Mouse (Mus musculus): ENCODE data around the gene Ppp1r35. TPM values are rescaled to one million over a fixed set of nuclear protein-coding genes. Genes with fewer than 3 reads are reported as not detected.
A peak's percentile ranks its signal among the peaks of the same experiment; 100 is the strongest.

Ppp1r35 gene
- polyA plus RNA-seq, 1 experiment from 2014 or later: 17.8 TPM

- ATAC-seq (ENCODE audit: low read depth) (peak; percentile 56; the same call in 1 of the 2 replicates), DNase-seq (peak; percentile 48)
- Histone ChIP-seq H3K9me3 (replicated peaks) (no peaks in the 10 kb centered on the region), H3K4me2 (no peak overlapping the region), H3K27me3 (no peaks in the 10 kb centered on the region), H3K4me1 (replicated peaks) (peaks cover 26% of the 10 kb centered on the region), H3K36me3 (no peaks in the 10 kb centered on the region), H3K9ac (no peak overlapping the region), H3K27ac (no peak overlapping the region), H3K4me3 (replicated peaks) (no peak overlapping the region)
- 22% methylated on average over 2 of the region's 2 CpGs for WGBS (ENCODE audit: insufficient replicate concordance)
Measured at GRCm38 (mm10) chr5:137770709-137771108, 7.9 kb upstream of the Ppp1r35 start.

DNA sequence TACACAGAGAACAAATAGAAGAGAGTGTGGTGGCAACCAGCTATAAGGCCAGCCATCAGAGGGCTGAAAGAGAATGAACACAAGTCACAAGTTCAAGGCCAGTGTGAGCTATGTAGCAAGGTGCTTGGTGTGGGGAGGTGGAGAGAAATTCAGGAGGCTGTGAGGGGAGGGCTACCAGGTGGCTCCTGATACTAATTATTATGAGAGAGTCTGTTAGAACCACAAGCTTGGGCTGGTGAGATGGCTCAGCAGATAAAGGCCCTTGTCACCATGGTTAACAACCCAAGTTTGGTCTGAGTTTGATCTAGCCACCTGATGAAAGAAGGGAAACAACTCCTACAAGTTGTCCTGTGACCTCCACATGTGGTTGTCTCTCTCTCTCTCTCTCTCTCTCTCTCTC is 5.9 kb upstream of the Ppp1r35 start:
- Histone ChIP-seq H3K27ac (no peak overlapping the region), H3K27me3 (no peaks in the 10 kb centered on the region), H3K4me1 (replicated peaks) (peaks cover 44% of the 10 kb centered on the region), H3K4me2 (no peak overlapping the region), H3K9me3 (replicated peaks) (no peaks in the 10 kb centered on the region), H3K9ac (no peak overlapping the region), H3K36me3 (no peaks in the 10 kb centered on the region), H3K4me3 (replicated peaks) (no peak overlapping the region)
- DNase-seq (no peak), ATAC-seq (ENCODE audit: low read depth) (no peak)

DNA sequence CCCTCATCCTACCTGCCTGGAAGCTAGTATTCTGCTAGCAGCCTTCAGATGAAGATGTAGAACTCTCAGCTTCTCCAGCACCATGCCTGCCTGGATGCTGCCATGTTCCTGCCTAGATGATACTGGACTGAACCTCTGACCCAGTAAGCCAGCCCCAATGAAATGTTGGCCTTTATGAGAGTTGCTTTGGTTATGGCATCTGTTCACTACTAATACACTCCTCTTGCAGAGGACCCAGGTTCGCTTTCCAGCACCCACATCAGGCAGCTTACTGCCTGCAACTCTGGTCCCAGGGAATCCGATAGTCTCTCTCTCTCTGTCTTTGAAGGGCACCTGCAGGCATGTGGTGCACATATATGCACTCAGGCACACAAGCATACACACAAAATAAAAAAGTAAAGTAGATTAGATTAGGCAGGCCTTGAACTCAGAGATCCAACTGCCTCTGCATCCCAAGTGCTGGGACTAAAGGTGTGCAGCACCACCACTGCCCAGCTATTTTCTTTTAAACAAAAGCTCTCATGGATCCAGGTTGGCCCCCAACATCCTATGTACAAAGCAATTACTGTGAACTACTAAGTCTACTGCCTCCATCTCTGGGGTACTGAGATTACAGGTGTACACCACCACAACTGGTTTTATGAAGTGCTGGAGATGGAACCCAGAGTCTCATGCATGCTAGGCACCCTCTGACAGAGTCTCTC is 2.9 kb upstream of the Ppp1r35 start:
- Histone ChIP-seq H3K27ac (peak overlapping the region; percentile 35; the same call in 1 of the 2 replicates), H3K9me3 (replicated peaks) (no peaks in the 10 kb centered on the region), H3K27me3 (no peaks in the 10 kb centered on the region), H3K4me1 (replicated peaks) (peaks cover 64% of the 10 kb centered on the region), H3K4me3 (replicated peaks) (no peak overlapping the region), H3K36me3 (peaks cover 8% of the 10 kb centered on the region), H3K4me2 (no peak overlapping the region), H3K9ac (peak overlapping the region; percentile 22; the same call in 1 of the 2 replicates)
- no peak for ATAC-seq (ENCODE audit: low read depth)
- DNase-seq: no peak
- WGBS (ENCODE audit: insufficient replicate concordance): 90% methylated on average over 2 of the region's 2 CpGs

GRCm38 (mm10) chr5:137776408-137776918 is 2.2 kb upstream of the Ppp1r35 start:
- ATAC-seq (ENCODE audit: low read depth) (no peak), DNase-seq (peak; percentile 48)
- Histone ChIP-seq H3K9me3 (replicated peaks) (no peaks in the 10 kb centered on the region), H3K4me2 (no peak overlapping the region), H3K4me1 (replicated peaks) (peaks cover 65% of the 10 kb centered on the region), H3K9ac (peak overlapping the region; percentile 22), H3K36me3 (peaks cover 15% of the 10 kb centered on the region), H3K27ac (peak overlapping the region; percentile 35; the same call in 1 of the 2 replicates), H3K4me3 (replicated peaks) (no peak overlapping the region), H3K27me3 (no peaks in the 10 kb centered on the region)
- WGBS (ENCODE audit: insufficient replicate concordance): 18% methylated on average over 5 of the region's 5 CpGs

- H3K27ac ChIP-seq: peak overlapping the region; percentile 75; the same call in 1 of the 2 replicates
- peaks cover 24% of the 10 kb centered on the region for H3K36me3 ChIP-seq
- peaks cover 69% of the 10 kb centered on the region for H3K4me1 ChIP-seq (replicated peaks)
Measured at GRCm38 (mm10) chr5:137777267-137777845, 1.3 kb upstream of the Ppp1r35 start.

GRCm38 (mm10) chr5:137779053-137779933 is 644 bp downstream of the Ppp1r35 start:
- peaks cover 44% of the 10 kb centered on the region for H3K36me3 ChIP-seq
- 1% methylated on average over 79 of the region's 83 CpGs for WGBS (ENCODE audit: insufficient replicate concordance)
- H3K27ac ChIP-seq: peak overlapping the region; percentile 95
- peaks cover 75% of the 10 kb centered on the region for H3K4me1 ChIP-seq (replicated peaks)
- H3K27me3 ChIP-seq: no peaks in the 10 kb centered on the region
- peak overlapping the region; percentile 98 for H3K9ac ChIP-seq
- H3K4me3 ChIP-seq (replicated peaks): peak overlapping the region; percentile 99
- ATAC-seq (ENCODE audit: low read depth) (peak; percentile 66), DNase-seq (peak; percentile 43)
- no peaks in the 10 kb centered on the region for H3K9me3 ChIP-seq (replicated peaks)
- H3K4me2 ChIP-seq: peak overlapping the region; percentile 99

More at GRCm38 (mm10) chr5:137777267-137777845, 1.3 kb upstream of the Ppp1r35 start:
- Histone ChIP-seq H3K9me3 (replicated peaks) (no peaks in the 10 kb centered on the region), H3K9ac (peak overlapping the region; percentile 98), H3K4me2 (0 out of 2 replicates have a peak overlapping the region, but pooled peaks have one; percentile 99), H3K4me3 (replicated peaks) (no peak overlapping the region), H3K27me3 (no peaks in the 10 kb centered on the region)
- 77% methylated on average over 7 of the region's 7 CpGs for WGBS (ENCODE audit: insufficient replicate concordance)
- DNase-seq: no peak
- ATAC-seq (ENCODE audit: low read depth): no peak

DNA sequence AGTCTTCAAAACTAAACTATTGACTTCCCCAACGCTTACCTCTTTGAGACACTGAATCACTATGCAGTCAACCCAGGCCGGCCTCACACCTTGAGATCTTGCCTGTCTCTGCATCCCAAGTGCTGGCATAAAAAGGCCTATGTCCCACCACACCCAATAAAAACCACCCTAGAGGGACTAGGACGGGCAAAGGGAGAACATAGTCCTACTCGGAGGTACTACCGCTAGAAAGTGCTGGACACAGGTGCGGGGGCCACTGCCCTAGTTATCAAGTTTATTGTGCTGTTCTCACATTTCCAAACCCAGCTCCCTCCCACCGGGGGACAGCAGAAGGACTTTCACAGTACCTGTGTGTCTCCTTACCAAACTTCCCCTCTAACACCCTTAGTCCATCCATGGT is 3.0 kb downstream of the Ppp1r35 start:
- ATAC-seq (ENCODE audit: low read depth): no peak
- WGBS (ENCODE audit: insufficient replicate concordance): 87% methylated on average over 7 of the region's 7 CpGs
- no peaks in the 10 kb centered on the region for H3K27me3 ChIP-seq
- no peak overlapping the region for H3K9ac ChIP-seq
- H3K27ac ChIP-seq: peak overlapping the region; percentile 36; the same call in 1 of the 2 replicates
- peaks cover 72% of the 10 kb centered on the region for H3K4me1 ChIP-seq (replicated peaks)
- H3K4me2 ChIP-seq: no peak overlapping the region
- H3K9me3 ChIP-seq (replicated peaks): no peaks in the 10 kb centered on the region
- no peak for DNase-seq
- peaks cover 50% of the 10 kb centered on the region for H3K36me3 ChIP-seq
- no peak overlapping the region for H3K4me3 ChIP-seq (replicated peaks)

DNA sequence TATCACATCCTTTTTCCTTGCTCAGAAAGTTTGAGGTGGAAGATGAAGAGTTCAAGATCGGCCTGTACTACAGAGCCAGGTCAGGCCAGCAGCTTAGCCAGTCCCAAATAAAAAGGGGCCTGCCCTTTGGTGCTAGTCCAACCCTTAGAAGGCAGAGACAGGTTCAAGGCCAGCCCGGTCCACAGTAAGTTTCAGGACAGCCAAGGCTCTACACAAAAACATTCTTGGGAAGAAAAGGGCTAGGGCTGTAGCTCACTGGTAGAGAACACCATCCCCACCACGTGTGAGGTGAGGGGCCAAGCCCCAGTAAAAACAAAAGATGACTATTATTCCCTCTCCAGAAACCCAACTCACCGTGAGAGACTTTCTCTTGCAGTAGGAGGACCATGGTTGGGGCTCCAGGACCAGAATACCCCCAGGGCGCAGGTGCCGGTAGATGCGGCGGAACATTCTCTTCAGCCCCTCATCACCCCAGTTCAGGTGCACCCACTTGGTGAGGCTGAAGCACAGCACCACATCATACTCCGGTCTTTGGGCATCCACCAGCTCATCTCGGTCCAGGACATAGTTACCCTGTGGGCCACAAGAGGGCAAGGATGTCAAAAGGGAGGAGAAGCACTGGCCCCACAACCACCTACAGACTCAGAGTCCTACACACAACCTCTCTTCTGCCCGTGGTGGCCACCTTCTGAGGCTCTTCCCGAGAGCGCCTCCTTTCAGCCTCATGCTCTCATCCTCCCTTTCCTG is 4.3 kb downstream of the Ppp1r35 start:
- WGBS (ENCODE audit: insufficient replicate concordance): 77% methylated on average over 13 of the region's 13 CpGs

GRCm38 (mm10) chr5:137783901-137784540 is 5.4 kb downstream of the Ppp1r35 start:
- ATAC-seq (ENCODE audit: low read depth) (no peak), DNase-seq (no peak)
- Histone ChIP-seq H3K36me3 (peaks cover 50% of the 10 kb centered on the region), H3K4me1 (replicated peaks) (peaks cover 61% of the 10 kb centered on the region), H3K9me3 (replicated peaks) (no peaks in the 10 kb centered on the region), H3K4me2 (peak overlapping the region; percentile 99), H3K4me3 (replicated peaks) (peak overlapping the region; percentile 84), H3K27ac (peak overlapping the region; percentile 99), H3K27me3 (0 out of 2 replicates have a peak, but pooled peaks cover 3% of the 10 kb centered on the region), H3K9ac (peak overlapping the region; percentile 97)
- 56% methylated on average over 9 of the region's 9 CpGs for WGBS (ENCODE audit: insufficient replicate concordance)

More for the DNA sequence above, 4.3 kb downstream of the Ppp1r35 start:
- DNase-seq: no peak
- H3K4me2 ChIP-seq: peak overlapping the region; percentile 99
- peak overlapping the region; percentile 57 for H3K27ac ChIP-seq
- peak overlapping the region; percentile 97 for H3K9ac ChIP-seq
- H3K4me3 ChIP-seq (replicated peaks): peak overlapping the region; percentile 84
- H3K27me3 ChIP-seq: no peaks in the 10 kb centered on the region
- peaks cover 63% of the 10 kb centered on the region for H3K4me1 ChIP-seq (replicated peaks)
- no peak for ATAC-seq (ENCODE audit: low read depth)
- H3K9me3 ChIP-seq (replicated peaks): no peaks in the 10 kb centered on the region
- peaks cover 50% of the 10 kb centered on the region for H3K36me3 ChIP-seq

GRCm38 (mm10) chr5:137784546-137784945 is 5.9 kb downstream of the Ppp1r35 start:
- 73% methylated on average over 14 of the region's 14 CpGs for WGBS (ENCODE audit: insufficient replicate concordance)
- no peaks in the 10 kb centered on the region for H3K9me3 ChIP-seq (replicated peaks)
- H3K4me2 ChIP-seq: peak overlapping the region; percentile 99
- no peak for DNase-seq
- ATAC-seq (ENCODE audit: low read depth): no peak
- peaks cover 50% of the 10 kb centered on the region for H3K36me3 ChIP-seq
- peak overlapping the region; percentile 84 for H3K4me3 ChIP-seq (replicated peaks)
- H3K4me1 ChIP-seq (replicated peaks): peaks cover 59% of the 10 kb centered on the region
- H3K27me3 ChIP-seq: 0 out of 2 replicates have a peak, but pooled peaks cover 3% of the 10 kb centered on the region
- H3K9ac ChIP-seq: peak overlapping the region; percentile 97
- H3K27ac ChIP-seq: peak overlapping the region; percentile 99

Measured in liver, embryonic 13.5 days (tissue).